Mouse (Mus musculus) ES-Bruce4 (cell line): Measurements from ENCODE around the gene Hipk2. TPM values are rescaled to one million over a fixed set of nuclear protein-coding genes. Genes with fewer than 3 reads are reported as not detected.

Experiments
- H3K27ac ChIP-seq: 2 replicates; pipeline ENCODE4 v1.5.1; 2012; ENCODE audit warnings: low read length, inconsistent platforms; ENCODE audit not compliant: insufficient read depth
- H3K27me3 ChIP-seq: 2 replicates; pipeline ENCODE4 v1.6.1; 2012; ENCODE audit warnings: mild to moderate bottlenecking, low read length, inconsistent platforms; ENCODE audit not compliant: control insufficient read depth, poor library complexity, insufficient read depth, severe bottlenecking
- H3K36me3 ChIP-seq: 2 replicates; pipeline ENCODE4 v1.6.1; 2012; ENCODE audit warnings: inconsistent platforms, mild to moderate bottlenecking, low read length, moderate library complexity; ENCODE audit not compliant: control insufficient read depth, poor library complexity, insufficient read depth, severe bottlenecking
- H3K4me1 ChIP-seq: one replicate; pipeline ENCODE4 v1.8.1; 2011; ENCODE audit warnings: low read length; ENCODE audit not compliant: control insufficient read depth, insufficient read depth
- H3K4me3 ChIP-seq: 2 replicates; pipeline ENCODE4 v1.5.1; 2011; ENCODE audit warnings: low read depth, mild to moderate bottlenecking, low read length
- H3K9ac ChIP-seq: 2 replicates; pipeline ENCODE4 v1.6.1; 2012; ENCODE audit warnings: low read depth, mild to moderate bottlenecking, inconsistent platforms; ENCODE audit not compliant: poor library complexity, severe bottlenecking
- H3K9me3 ChIP-seq: replicated peaks from 2 replicates; pipeline ENCODE4 v1.6.1; 2012; ENCODE audit warnings: mild to moderate bottlenecking, low read length, inconsistent platforms; ENCODE audit not compliant: control insufficient read depth, poor library complexity, insufficient read depth, severe bottlenecking
- CTCF ChIP-seq: IDR thresholded peaks from one replicate; pipeline ENCODE4 v1.8.1; 2011; ENCODE audit warnings: low read depth, low read length
- EP300 ChIP-seq: IDR thresholded peaks from 2 replicates; pipeline ENCODE4 v1.6.1; 2011; ENCODE audit warnings: low read depth, low read length; ENCODE audit not compliant: insufficient read depth
- POLR2A ChIP-seq: IDR thresholded peaks from one replicate; pipeline ENCODE4 v1.8.1; 2011; ENCODE audit warnings: low read length; ENCODE audit not compliant: insufficient read depth
- polyA plus RNA-seq: library from polyadenylated mRNA; stranded (reverse); fragments of >200 nt; gene quantifications from 2 replicates; pipeline ENCODE4 v1.2.4, GENCODE M21; 2011; ENCODE audit warnings: low read depth; ENCODE audit not compliant: missing spikeins, insufficient read depth, insufficient read length

Hipk2 gene
- polyA plus RNA-seq, 1 experiment = 17.8 TPM

DNA sequence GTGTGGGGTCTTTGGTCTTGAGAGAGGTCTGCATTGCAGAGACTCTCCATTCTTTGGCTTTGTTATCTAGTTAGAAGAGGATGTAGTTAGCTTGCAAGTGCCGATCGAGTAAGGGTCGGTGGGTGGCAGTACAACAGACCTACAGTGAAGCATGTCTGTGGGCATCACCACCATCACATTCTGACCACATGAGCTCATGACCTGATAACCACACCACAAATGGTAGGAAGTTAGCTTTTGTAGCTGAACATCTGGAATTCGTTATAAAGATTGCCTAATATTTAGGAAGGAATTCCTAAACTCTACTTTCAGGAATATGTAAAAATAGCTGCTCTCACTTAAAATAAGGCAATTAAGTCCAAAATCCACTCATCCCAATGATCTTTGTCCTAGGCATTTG is 127.9 kb downstream of the Hipk2 start:
- Histone ChIP-seq H3K27me3 (no peaks in the 10 kb centered on the region), H3K9me3 (no peaks in the 10 kb centered on the region), H3K4me3 (no peak overlapping the region), H3K27ac (no peak overlapping the region), H3K36me3 (no peaks in the 10 kb centered on the region), H3K9ac (no peak overlapping the region), H3K4me1 (no peaks in the 10 kb centered on the region)
- TF ChIP-seq EP300 = no peak
- no peak for TF ChIP-seq CTCF
- TF ChIP-seq POLR2A = no peak

DNA sequence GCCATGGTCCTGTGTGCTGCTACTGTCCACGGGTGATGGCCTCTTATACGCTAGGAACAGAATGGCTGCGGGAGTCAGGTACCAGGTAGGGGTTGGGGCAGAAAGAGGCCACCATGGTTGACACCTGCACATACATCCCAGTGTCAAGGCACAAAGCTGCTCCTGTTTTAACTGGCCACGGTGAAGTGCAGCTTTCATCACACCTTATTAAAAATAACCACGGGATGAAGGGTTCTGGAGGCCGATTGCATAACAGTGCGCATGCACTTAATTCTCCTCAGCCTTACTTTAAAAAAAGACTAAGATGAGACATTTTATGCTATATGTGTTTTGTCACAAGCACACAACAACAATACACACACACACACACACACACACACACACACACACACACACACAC is 132.6 kb downstream of the Hipk2 start:
- no peaks in the 10 kb centered on the region for H3K36me3 ChIP-seq
- H3K9me3 ChIP-seq = no peaks in the 10 kb centered on the region
- no peaks in the 10 kb centered on the region for H3K27me3 ChIP-seq
- no peak overlapping the region for H3K27ac ChIP-seq
- H3K4me1 ChIP-seq = no peaks in the 10 kb centered on the region
- H3K9ac ChIP-seq = no peak overlapping the region
- TF ChIP-seq POLR2A (no peak), CTCF (no peak), EP300 (no peak)
- no peak overlapping the region for H3K4me3 ChIP-seq

GRCm38 (mm10) chr6:38742441-38742840 is 133.5 kb downstream of the Hipk2 start:
- no peaks in the 10 kb centered on the region for H3K36me3 ChIP-seq
- H3K27me3 ChIP-seq = no peaks in the 10 kb centered on the region
- H3K9ac ChIP-seq = no peak overlapping the region
- no peak overlapping the region for H3K4me3 ChIP-seq
- H3K27ac ChIP-seq = no peak overlapping the region
- TF ChIP-seq POLR2A (no peak), CTCF (no peak), EP300 (no peak)
- H3K4me1 ChIP-seq = no peaks in the 10 kb centered on the region
- H3K9me3 ChIP-seq = no peaks in the 10 kb centered on the region

DNA sequence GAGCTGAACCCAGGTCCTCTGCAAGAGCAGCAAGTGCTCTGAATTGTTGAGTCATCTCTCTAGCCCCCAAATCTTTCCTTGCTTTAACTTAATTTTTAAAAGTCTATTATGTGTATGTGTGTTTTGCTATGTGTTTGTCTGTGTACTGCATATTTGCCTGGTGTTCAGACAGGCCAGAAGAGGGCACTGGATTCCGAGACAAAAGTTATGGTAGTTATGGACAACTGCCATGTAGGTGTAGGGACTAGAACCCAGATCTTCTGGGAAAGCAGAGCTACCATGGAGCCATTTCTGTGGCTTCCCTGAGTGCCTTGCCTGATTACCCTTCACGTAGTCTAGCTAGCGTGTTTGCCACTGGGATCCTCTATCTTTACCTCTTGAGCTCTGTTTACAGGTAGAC is 134.9 kb downstream of the Hipk2 start:
- Histone ChIP-seq H3K4me1 (no peaks in the 10 kb centered on the region), H3K4me3 (no peak overlapping the region), H3K9me3 (no peaks in the 10 kb centered on the region), H3K9ac (no peak overlapping the region), H3K36me3 (no peaks in the 10 kb centered on the region), H3K27me3 (no peaks in the 10 kb centered on the region), H3K27ac (no peak overlapping the region)
- no peak for TF ChIP-seq CTCF
- no peak for TF ChIP-seq POLR2A
- TF ChIP-seq EP300 = no peak

GRCm38 (mm10) chr6:38739266-38739665 is 136.7 kb downstream of the Hipk2 start:
- TF ChIP-seq POLR2A (no peak), EP300 (no peak), CTCF (no peak)
- H3K4me1 ChIP-seq = no peaks in the 10 kb centered on the region
- H3K27me3 ChIP-seq = no peaks in the 10 kb centered on the region
- no peak overlapping the region for H3K4me3 ChIP-seq
- H3K9me3 ChIP-seq = no peaks in the 10 kb centered on the region
- H3K27ac ChIP-seq = no peak overlapping the region
- no peak overlapping the region for H3K9ac ChIP-seq
- H3K36me3 ChIP-seq = no peaks in the 10 kb centered on the region

- no peak overlapping the region for H3K27ac ChIP-seq
- no peaks in the 10 kb centered on the region for H3K27me3 ChIP-seq
- H3K9ac ChIP-seq = no peak overlapping the region
- no peak overlapping the region for H3K4me3 ChIP-seq
- H3K36me3 ChIP-seq = no peaks in the 10 kb centered on the region
- H3K4me1 ChIP-seq = no peaks in the 10 kb centered on the region
- H3K9me3 ChIP-seq = no peaks in the 10 kb centered on the region
- TF ChIP-seq EP300 = no peak
- TF ChIP-seq CTCF = no peak
- no peak for TF ChIP-seq POLR2A
These were observed 138.2 kb downstream of the Hipk2 start for GRCm38 (mm10) chr6:38737763-38738162.
